ENCODE assay signal across 25 mouse cellular contexts in genomic region chr7:39937262-39937661, GRCm38 (mm10).
"Had no signal": no experiment of that assay in that cellular context is flagged by ENCODE, and none has a peak within 500 bp of the region (broad histone marks: within the 10 kb centered on the region; RNA-seq: fewer than 3 reads in every experiment).

No protein-coding gene starts in this region.

- H3K36me3 ChIP-seq: heart, embryonic 10.5 days; heart, embryonic 12.5 days; hindbrain, embryonic 13.5 days; hindbrain, embryonic 15.5 days; kidney, embryonic 15.5 days; limb, embryonic 12.5 days; liver, embryonic 13.5 days; liver, embryonic 15.5 days had no signal

- H3K4me1 ChIP-seq: heart, embryonic 10.5 days; heart, embryonic 12.5 days; hindbrain, embryonic 15.5 days; kidney, embryonic 15.5 days; limb, embryonic 12.5 days; liver, embryonic 13.5 days; liver, embryonic 15.5 days had no signal

- H3K27me3 ChIP-seq: heart, embryonic 12.5 days; hindbrain, embryonic 13.5 days; hindbrain, embryonic 15.5 days; kidney, embryonic 15.5 days; limb, embryonic 12.5 days; liver, embryonic 13.5 days; liver, embryonic 15.5 days had no signal

- ATAC-seq: hindbrain, postnatal 0 days; intestine, embryonic 16.5 days had no signal

- H3K9me3 ChIP-seq: heart, embryonic 10.5 days; heart, embryonic 12.5 days; hindbrain, embryonic 13.5 days; hindbrain, embryonic 15.5 days; kidney, embryonic 15.5 days; limb, embryonic 12.5 days; liver, embryonic 13.5 days; liver, embryonic 15.5 days had no signal

- DNase-seq: gastrocnemius, postnatal 14 days; gastrocnemius, postnatal 36 days; heart, adult 18-20 months; heart, postnatal 10 days; kidney, adult 11 months; kidney, adult 2 months; kidney, adult 9 months; kidney, postnatal 14 days; kidney, postnatal 36 days; layer of hippocampus, adult 9-11 months; layer of hippocampus, postnatal 36 days; left cerebral cortex, postnatal 4 days; liver; liver, embryonic 13.5 days had no signal

- H3K9ac ChIP-seq: heart, embryonic 12.5 days; hindbrain, embryonic 13.5 days; hindbrain, embryonic 15.5 days; kidney, embryonic 15.5 days; limb, embryonic 12.5 days; liver, embryonic 13.5 days; liver, embryonic 15.5 days had no signal

- H3K4me2 ChIP-seq: heart, embryonic 12.5 days; hindbrain, embryonic 13.5 days; hindbrain, embryonic 15.5 days; kidney, embryonic 15.5 days; limb, embryonic 12.5 days; liver, embryonic 11.5 days; liver, embryonic 13.5 days; liver, embryonic 15.5 days had no signal

- H3K4me3 ChIP-seq: heart, embryonic 10.5 days; heart, embryonic 12.5 days; hindbrain, embryonic 13.5 days; hindbrain, embryonic 15.5 days; kidney, embryonic 15.5 days; limb, embryonic 12.5 days; liver, embryonic 13.5 days; liver, embryonic 15.5 days had no signal

- H3K27ac ChIP-seq: heart, embryonic 10.5 days; hindbrain, embryonic 13.5 days; hindbrain, embryonic 15.5 days; hindbrain, postnatal 0 days; kidney, embryonic 15.5 days; kidney, postnatal 0 days; limb, embryonic 12.5 days; liver, embryonic 13.5 days; liver, embryonic 15.5 days had no signal
